Mouse (Mus musculus): ENCODE measurements around the gene Ice1. TPM values are rescaled to one million over a fixed set of nuclear protein-coding genes. Genes with fewer than 3 reads are reported as not detected.

The Ice1 gene
- polyA plus RNA-seq, 1 experiment from 2014 or later = 33.2 TPM

DNA sequence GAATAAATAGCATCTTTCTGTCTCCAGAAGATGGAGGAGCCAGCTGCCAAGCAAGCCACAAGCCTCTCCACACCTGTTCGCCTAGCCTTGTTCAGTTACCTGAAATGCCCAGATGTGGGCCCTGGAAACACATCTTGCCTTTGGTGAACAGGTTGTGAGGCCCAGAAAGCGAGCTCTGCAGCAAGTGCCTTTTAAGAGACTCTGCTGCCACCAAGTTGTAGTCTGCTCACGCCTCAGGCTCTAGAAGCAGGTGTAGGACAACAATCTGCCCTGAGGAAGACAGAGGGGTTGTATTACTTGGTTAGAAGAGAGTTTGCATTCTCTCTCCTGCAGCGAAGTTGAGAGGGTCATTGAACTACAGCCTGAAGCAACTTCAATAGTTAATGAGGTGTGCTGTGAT, 55.9 kb downstream of the Ice1 start:
- Histone ChIP-seq H3K4me2 (ENCODE audit: low read depth, low read length, severe bottlenecking) (no peak overlapping the region), H3K4me3 (ENCODE audit: low read depth, low read length) (no peak overlapping the region), H3K9me3 (ENCODE audit: control insufficient read depth, low read length) (no peaks in the 10 kb centered on the region), H3K9ac (ENCODE audit: low read length) (no peak overlapping the region), H3K4me1 (replicated peaks; ENCODE audit: control insufficient read depth, insufficient read depth, low read length) (no peaks in the 10 kb centered on the region), H3K27me3 (ENCODE audit: control insufficient read depth, insufficient read depth, low read length) (no peaks in the 10 kb centered on the region), H3K27ac (ENCODE audit: low read depth, low read length) (no peak overlapping the region), H3K36me3 (ENCODE audit: control insufficient read depth, insufficient read depth, low read length) (no peaks in the 10 kb centered on the region)
- DNase-seq (ENCODE audit: low spot score) (no peak), ATAC-seq (replicated peaks; ENCODE audit: low FRiP score) (no peak)
- WGBS = 88% methylated on average over 4 of the region's 4 CpGs

DNA sequence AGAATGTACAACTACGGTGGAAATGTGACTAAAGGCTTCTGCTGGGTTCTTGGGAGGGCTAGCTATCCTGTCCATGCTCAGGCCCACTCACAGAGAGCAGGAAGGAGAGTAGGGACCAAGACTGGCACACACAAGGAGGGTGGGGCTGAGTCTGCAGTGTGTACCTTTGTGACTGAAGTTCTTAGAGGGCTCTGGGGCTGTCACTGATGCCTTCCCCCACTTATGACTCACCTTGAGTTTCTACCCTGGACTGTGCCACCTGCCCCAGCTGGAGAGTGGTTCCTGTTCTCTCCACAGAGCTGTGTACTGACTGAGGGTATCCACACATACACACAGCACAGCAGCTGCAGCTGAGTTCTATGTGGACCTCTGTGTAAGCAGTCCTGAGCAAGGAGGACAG, 63.2 kb downstream of the Ice1 start:
- H3K4me3 ChIP-seq (ENCODE audit: low read depth, low read length) = no peak overlapping the region
- no peaks in the 10 kb centered on the region for H3K36me3 ChIP-seq (ENCODE audit: control insufficient read depth, insufficient read depth, low read length)
- no peak overlapping the region for H3K9ac ChIP-seq (ENCODE audit: low read length)
- H3K4me1 ChIP-seq (replicated peaks; ENCODE audit: control insufficient read depth, insufficient read depth, low read length) = no peaks in the 10 kb centered on the region
- no peaks in the 10 kb centered on the region for H3K27me3 ChIP-seq (ENCODE audit: control insufficient read depth, insufficient read depth, low read length)
- H3K4me2 ChIP-seq (ENCODE audit: low read depth, low read length, severe bottlenecking) = no peak overlapping the region
- no peak; the same call in 1 of the 2 replicates for ATAC-seq (replicated peaks; ENCODE audit: low FRiP score)
- no peaks in the 10 kb centered on the region for H3K9me3 ChIP-seq (ENCODE audit: control insufficient read depth, low read length)
- no peak for DNase-seq (ENCODE audit: low spot score)
- 87% methylated on average over 1 of the region's 1 CpGs for WGBS
- no peak overlapping the region for H3K27ac ChIP-seq (ENCODE audit: low read depth, low read length)

DNA sequence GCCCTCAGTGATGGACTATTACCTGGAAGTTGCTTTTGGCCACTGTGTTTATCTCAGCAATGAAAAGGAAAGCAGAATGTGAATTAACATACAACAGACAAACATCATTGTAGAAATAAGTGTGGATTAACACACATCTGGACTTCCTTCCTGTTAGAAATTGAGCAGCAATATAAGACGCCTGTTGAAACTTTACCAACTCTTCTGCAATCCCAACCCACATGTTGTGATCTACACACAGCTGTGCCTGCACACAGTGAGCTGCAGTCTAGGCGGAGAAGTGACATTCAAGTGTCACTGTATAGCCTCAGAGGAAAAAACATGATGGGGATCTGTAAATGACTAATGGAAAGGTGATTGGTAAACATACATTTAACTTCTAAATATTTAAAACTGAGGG, 69.5 kb downstream of the Ice1 start:
- WGBS = 85% methylated on average over 2 of the region's 2 CpGs
- Histone ChIP-seq H3K36me3 (ENCODE audit: control insufficient read depth, insufficient read depth, low read length) (no peaks in the 10 kb centered on the region), H3K4me3 (ENCODE audit: low read depth, low read length) (no peak overlapping the region), H3K4me1 (replicated peaks; ENCODE audit: control insufficient read depth, insufficient read depth, low read length) (no peaks in the 10 kb centered on the region), H3K27ac (ENCODE audit: low read depth, low read length) (no peak overlapping the region), H3K27me3 (ENCODE audit: control insufficient read depth, insufficient read depth, low read length) (no peaks in the 10 kb centered on the region), H3K9ac (ENCODE audit: low read length) (no peak overlapping the region), H3K4me2 (ENCODE audit: low read depth, low read length, severe bottlenecking) (no peak overlapping the region), H3K9me3 (ENCODE audit: control insufficient read depth, low read length) (no peaks in the 10 kb centered on the region)
- ATAC-seq (replicated peaks; ENCODE audit: low FRiP score) (no peak), DNase-seq (ENCODE audit: low spot score) (no peak)

DNA sequence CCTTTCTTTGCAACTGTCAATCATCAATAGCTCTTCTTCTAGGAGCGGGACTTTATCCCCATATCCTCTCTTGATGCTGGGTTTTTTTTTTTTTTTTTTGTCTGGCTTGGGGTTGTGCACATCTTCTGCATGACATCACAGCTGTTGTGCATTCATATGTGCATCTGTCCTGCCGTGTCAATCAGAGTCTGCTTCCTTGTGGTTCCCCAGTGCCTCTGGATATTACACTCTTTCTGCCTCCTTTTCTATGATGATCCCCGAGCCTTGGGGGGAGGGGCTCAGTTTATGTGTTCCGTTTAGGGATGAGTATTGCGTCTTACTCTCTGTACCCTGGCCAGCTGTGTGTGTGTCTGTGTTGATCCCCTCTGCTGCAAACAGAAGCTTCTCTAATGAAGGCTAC, 84.0 kb downstream of the Ice1 start:
- 82% methylated on average over 5 of the region's 5 CpGs for WGBS
- DNase-seq (ENCODE audit: low spot score) (no peak), ATAC-seq (replicated peaks; ENCODE audit: low FRiP score) (no peak)
- H3K4me2 ChIP-seq (ENCODE audit: low read depth, low read length, severe bottlenecking) = no peak overlapping the region
- no peaks in the 10 kb centered on the region for H3K36me3 ChIP-seq (ENCODE audit: control insufficient read depth, insufficient read depth, low read length)
- H3K4me3 ChIP-seq (ENCODE audit: low read depth, low read length) = no peak overlapping the region
- no peaks in the 10 kb centered on the region for H3K4me1 ChIP-seq (replicated peaks; ENCODE audit: control insufficient read depth, insufficient read depth, low read length)
- H3K9me3 ChIP-seq (ENCODE audit: control insufficient read depth, low read length) = no peaks in the 10 kb centered on the region
- no peak overlapping the region for H3K27ac ChIP-seq (ENCODE audit: low read depth, low read length)
- H3K27me3 ChIP-seq (ENCODE audit: control insufficient read depth, insufficient read depth, low read length) = no peaks in the 10 kb centered on the region
- H3K9ac ChIP-seq (ENCODE audit: low read length) = no peak overlapping the region

DNA sequence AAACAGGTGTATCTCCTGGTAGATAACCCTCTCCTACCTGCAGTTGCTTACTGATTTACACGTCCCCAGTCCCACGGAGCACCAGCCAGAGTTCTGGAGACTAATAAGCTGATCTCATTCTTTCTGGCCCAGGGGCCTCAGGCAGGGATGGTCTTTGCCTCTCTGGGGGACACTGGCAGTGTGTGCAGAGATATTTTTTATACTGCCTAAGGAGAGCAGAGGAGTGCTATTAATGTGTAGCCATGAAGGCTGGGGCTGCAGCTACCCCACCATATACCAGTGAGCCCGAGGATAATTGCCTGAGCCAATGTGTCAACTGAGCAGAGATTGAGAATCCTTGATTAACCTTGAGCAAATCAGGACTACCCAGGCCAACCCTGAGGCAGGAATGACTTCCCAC, 90.0 kb downstream of the Ice1 start:
- H3K4me3 ChIP-seq (ENCODE audit: low read depth, low read length) = no peak overlapping the region
- ATAC-seq (replicated peaks; ENCODE audit: low FRiP score) = 0 out of 2 replicates have a peak, but pooled peaks have one; percentile 27
- H3K9me3 ChIP-seq (ENCODE audit: control insufficient read depth, low read length) = no peaks in the 10 kb centered on the region
- no peak overlapping the region for H3K4me2 ChIP-seq (ENCODE audit: low read depth, low read length, severe bottlenecking)
- no peaks in the 10 kb centered on the region for H3K36me3 ChIP-seq (ENCODE audit: control insufficient read depth, insufficient read depth, low read length)
- no peak overlapping the region for H3K27ac ChIP-seq (ENCODE audit: low read depth, low read length)
- no peaks in the 10 kb centered on the region for H3K27me3 ChIP-seq (ENCODE audit: control insufficient read depth, insufficient read depth, low read length)
- no peak overlapping the region for H3K9ac ChIP-seq (ENCODE audit: low read length)
- WGBS = 21% methylated on average over 3 of the region's 3 CpGs
- DNase-seq (ENCODE audit: low spot score) = no peak
- H3K4me1 ChIP-seq (replicated peaks; ENCODE audit: control insufficient read depth, insufficient read depth, low read length) = peaks cover 3% of the 10 kb centered on the region

DNA sequence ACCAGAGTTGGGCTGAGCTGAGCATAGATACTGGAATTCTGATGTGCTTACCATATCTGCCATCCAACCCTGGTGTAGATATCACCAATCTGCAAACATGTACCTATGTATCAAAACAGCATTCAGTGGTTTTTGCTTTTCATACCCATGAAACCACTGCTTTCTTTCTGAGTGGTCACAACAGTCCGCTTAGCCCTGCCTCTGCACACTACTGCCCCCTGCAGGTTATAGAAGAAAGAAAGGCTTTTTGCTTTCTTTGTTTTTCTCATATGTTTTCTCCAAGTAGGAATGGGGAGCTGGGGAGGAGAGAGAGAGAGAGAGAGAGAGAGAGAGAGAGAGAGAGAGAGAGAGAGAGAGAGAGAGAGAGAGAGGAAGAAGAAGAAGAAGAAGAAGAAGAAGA, 92.2 kb downstream of the Ice1 start:
- Histone ChIP-seq H3K4me3 (ENCODE audit: low read depth, low read length) (no peak overlapping the region), H3K27ac (ENCODE audit: low read depth, low read length) (no peak overlapping the region), H3K4me1 (replicated peaks; ENCODE audit: control insufficient read depth, insufficient read depth, low read length) (peaks cover 3% of the 10 kb centered on the region), H3K36me3 (ENCODE audit: control insufficient read depth, insufficient read depth, low read length) (no peaks in the 10 kb centered on the region), H3K4me2 (ENCODE audit: low read depth, low read length, severe bottlenecking) (no peak overlapping the region), H3K9ac (ENCODE audit: low read length) (no peak overlapping the region), H3K9me3 (ENCODE audit: control insufficient read depth, low read length) (no peaks in the 10 kb centered on the region), H3K27me3 (ENCODE audit: control insufficient read depth, insufficient read depth, low read length) (no peaks in the 10 kb centered on the region)
- no peak for ATAC-seq (replicated peaks; ENCODE audit: low FRiP score)
- 12% methylated on average over 1 of the region's 1 CpGs for WGBS
- DNase-seq (ENCODE audit: low spot score) = no peak

DNA sequence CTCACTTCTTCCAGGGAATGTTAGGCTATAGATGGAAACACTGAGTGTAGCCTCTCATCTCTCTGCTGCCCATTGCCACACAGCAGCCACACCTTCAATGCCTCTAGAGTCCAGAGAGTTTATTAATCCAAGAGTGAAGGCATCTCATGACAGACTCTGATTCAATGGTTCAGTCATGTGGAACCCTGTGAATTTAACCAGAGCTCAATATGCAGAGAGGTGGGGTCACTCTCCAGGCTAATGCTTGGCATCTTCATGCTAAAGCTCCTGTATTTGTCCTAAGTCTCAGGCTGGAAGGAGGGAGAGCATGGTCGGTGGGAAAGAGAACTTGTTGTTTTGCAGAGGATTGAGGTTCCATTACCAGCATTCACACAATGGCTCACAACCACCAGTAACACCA, 97.6 kb downstream of the Ice1 start:
- H3K27ac ChIP-seq (ENCODE audit: low read depth, low read length) = no peak overlapping the region
- ATAC-seq (replicated peaks; ENCODE audit: low FRiP score) (no peak), DNase-seq (ENCODE audit: low spot score) (no peak)
- H3K27me3 ChIP-seq (ENCODE audit: control insufficient read depth, insufficient read depth, low read length) = no peaks in the 10 kb centered on the region
- no peaks in the 10 kb centered on the region for H3K4me1 ChIP-seq (replicated peaks; ENCODE audit: control insufficient read depth, insufficient read depth, low read length)
- 82% methylated on average over 1 of the region's 1 CpGs for WGBS
- no peak overlapping the region for H3K4me2 ChIP-seq (ENCODE audit: low read depth, low read length, severe bottlenecking)
- no peak overlapping the region for H3K4me3 ChIP-seq (ENCODE audit: low read depth, low read length)
- no peaks in the 10 kb centered on the region for H3K36me3 ChIP-seq (ENCODE audit: control insufficient read depth, insufficient read depth, low read length)
- H3K9me3 ChIP-seq (ENCODE audit: control insufficient read depth, low read length) = no peaks in the 10 kb centered on the region
- H3K9ac ChIP-seq (ENCODE audit: low read length) = no peak overlapping the region

DNA sequence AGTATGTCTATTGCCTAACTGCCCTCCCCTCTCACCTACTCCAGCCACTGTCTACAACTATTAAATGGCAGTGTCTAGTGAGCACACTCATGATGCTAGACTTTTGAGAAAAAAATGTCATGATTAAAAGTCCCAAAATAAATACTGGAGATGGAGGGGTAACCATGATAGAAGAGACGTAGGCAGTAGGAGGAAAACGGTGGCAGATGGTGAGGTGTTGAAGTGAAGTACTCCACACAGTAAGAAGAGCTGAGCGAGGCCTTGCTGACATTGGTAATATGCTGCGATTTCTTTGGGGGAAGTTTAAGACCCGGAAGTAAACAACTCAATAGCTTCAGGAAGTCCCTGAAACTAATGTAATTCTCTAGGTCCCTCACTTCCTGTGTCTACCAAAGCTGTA, 104.0 kb downstream of the Ice1 start:
- Histone ChIP-seq H3K4me3 (ENCODE audit: low read depth, low read length) (no peak overlapping the region), H3K4me2 (ENCODE audit: low read depth, low read length, severe bottlenecking) (no peak overlapping the region), H3K4me1 (replicated peaks; ENCODE audit: control insufficient read depth, insufficient read depth, low read length) (no peaks in the 10 kb centered on the region), H3K36me3 (ENCODE audit: control insufficient read depth, insufficient read depth, low read length) (no peaks in the 10 kb centered on the region), H3K27me3 (ENCODE audit: control insufficient read depth, insufficient read depth, low read length) (no peaks in the 10 kb centered on the region), H3K9ac (ENCODE audit: low read length) (no peak overlapping the region), H3K27ac (ENCODE audit: low read depth, low read length) (no peak overlapping the region), H3K9me3 (ENCODE audit: control insufficient read depth, low read length) (no peaks in the 10 kb centered on the region)
- ATAC-seq (replicated peaks; ENCODE audit: low FRiP score) (no peak), DNase-seq (ENCODE audit: low spot score) (no peak)
- 94% methylated on average over 5 of the region's 5 CpGs for WGBS

DNA sequence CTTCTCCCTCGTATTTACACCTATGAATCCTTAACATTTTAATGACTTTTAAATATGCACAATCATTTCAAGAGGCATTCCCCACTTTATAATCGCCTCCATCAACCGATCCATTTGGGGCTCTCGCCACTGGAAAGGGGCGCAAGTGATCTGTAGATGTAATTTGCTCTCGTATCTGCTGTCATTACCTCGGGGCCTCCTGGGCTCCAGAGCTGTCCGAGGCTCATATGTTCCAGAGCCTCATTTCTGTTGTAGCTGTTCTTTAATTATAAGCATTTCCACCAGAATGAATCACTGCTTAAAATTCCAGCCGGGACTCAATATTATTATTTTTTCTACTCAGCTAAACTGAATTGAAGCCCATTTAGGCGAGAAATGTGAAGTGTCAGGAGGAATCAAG, 104.7 kb downstream of the Ice1 start:
- H3K9ac ChIP-seq (ENCODE audit: low read length) = no peak overlapping the region
- ATAC-seq (replicated peaks; ENCODE audit: low FRiP score) = no peak
- no peak overlapping the region for H3K4me2 ChIP-seq (ENCODE audit: low read depth, low read length, severe bottlenecking)
- H3K4me1 ChIP-seq (replicated peaks; ENCODE audit: control insufficient read depth, insufficient read depth, low read length) = no peaks in the 10 kb centered on the region
- H3K36me3 ChIP-seq (ENCODE audit: control insufficient read depth, insufficient read depth, low read length) = no peaks in the 10 kb centered on the region
- WGBS = 87% methylated on average over 10 of the region's 10 CpGs
- no peak for DNase-seq (ENCODE audit: low spot score)
- no peak overlapping the region for H3K27ac ChIP-seq (ENCODE audit: low read depth, low read length)
- H3K27me3 ChIP-seq (ENCODE audit: control insufficient read depth, insufficient read depth, low read length) = no peaks in the 10 kb centered on the region
- no peaks in the 10 kb centered on the region for H3K9me3 ChIP-seq (ENCODE audit: control insufficient read depth, low read length)
- H3K4me3 ChIP-seq (ENCODE audit: low read depth, low read length) = no peak overlapping the region
